Mouse (Mus musculus): ENCODE results near the gene Obscn.

- no peak for TF ChIP-seq CTCF (IDR thresholded peaks at IDR 0.05; ENCODE audit: borderline replicate concordance, insufficient read depth, low read length)
- no peak for TF ChIP-seq POLR2A (IDR thresholded peaks at IDR 0.05; ENCODE audit: low read depth, low read length)
Observed at GRCm38 (mm10) chr11:59176921-59177320, 40.7 kb upstream of the Obscn start.

All from embryonic fibroblast, embryonic 13.5 days (primary cell).